Mouse (Mus musculus): ENCODE measurements at regions not wholly inside any gene's neighbourhood (a gene's known extent, or its start where the extent isn't known, plus 50 kb on each side); places are given as distances from the start of the nearest gene placed in this dataset.

DNA sequence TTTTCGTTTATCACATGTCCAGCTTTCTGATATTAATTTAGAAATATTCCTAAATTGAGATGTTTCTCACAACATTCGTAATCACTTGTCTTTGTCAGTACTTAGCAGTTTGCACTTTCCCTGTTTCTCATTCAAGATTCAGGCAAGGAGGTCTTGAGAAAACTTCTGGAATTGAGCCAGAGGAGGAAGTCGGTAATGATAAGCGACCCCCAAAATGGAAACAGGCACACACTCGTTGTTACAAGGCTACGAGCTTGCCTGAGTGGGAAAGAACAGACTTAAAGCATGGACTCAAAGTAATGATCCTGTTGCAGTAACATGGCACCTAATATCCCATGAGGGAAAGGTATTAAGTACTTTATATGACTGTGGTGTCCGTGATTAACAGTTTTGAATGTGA, 76.1 kb upstream of the Zwint start:
- H3K9ac ChIP-seq (ENCODE audit: low read length): no peak overlapping the region
- no peaks in the 10 kb centered on the region for H3K4me1 ChIP-seq (ENCODE audit: control insufficient read depth, insufficient read depth, low read length)
- H3K4me3 ChIP-seq (ENCODE audit: low read depth, low read length): no peak overlapping the region
- 33% methylated on average over 7 of the region's 7 CpGs for WGBS
- H3K27ac ChIP-seq (replicated peaks; ENCODE audit: low read depth, low read length): no peak overlapping the region
- DNase-seq (ENCODE audit: low spot score) (peak; percentile 24), ATAC-seq (ENCODE audit: insufficient number of reproducible peaks, low FRiP score, low TSS enrichment, low read depth) (no peak)
- no peaks in the 10 kb centered on the region for H3K27me3 ChIP-seq (ENCODE audit: control insufficient read depth, insufficient read depth, low read length)
- no peak overlapping the region for H3K4me2 ChIP-seq (ENCODE audit: low read depth, severe bottlenecking)
- no peaks in the 10 kb centered on the region for H3K36me3 ChIP-seq (ENCODE audit: control insufficient read depth, insufficient read depth, low read length)
- no peaks in the 10 kb centered on the region for H3K9me3 ChIP-seq (ENCODE audit: control insufficient read depth, low read length)

DNA sequence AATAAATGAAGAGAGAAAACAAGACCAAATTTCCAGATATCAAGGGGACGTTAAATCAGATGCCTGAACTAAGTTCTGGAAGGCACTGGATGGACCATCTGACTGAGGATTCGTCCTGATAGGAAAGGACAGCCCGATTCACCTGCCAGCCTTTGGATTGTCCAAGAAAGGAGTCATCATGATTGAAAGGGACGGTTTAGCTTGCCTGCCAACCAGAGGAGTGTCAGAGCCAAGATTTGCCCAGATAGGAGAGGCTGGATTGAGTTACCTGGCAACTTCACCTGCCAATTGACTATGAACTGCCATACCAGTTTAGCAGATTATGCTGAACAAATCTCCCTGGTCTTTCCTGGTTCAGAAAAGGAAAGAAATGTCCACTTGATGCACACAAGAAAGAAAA, 73.3 kb upstream of the Zwint start:
- no peak overlapping the region for H3K4me3 ChIP-seq (ENCODE audit: low read depth, low read length)

DNA sequence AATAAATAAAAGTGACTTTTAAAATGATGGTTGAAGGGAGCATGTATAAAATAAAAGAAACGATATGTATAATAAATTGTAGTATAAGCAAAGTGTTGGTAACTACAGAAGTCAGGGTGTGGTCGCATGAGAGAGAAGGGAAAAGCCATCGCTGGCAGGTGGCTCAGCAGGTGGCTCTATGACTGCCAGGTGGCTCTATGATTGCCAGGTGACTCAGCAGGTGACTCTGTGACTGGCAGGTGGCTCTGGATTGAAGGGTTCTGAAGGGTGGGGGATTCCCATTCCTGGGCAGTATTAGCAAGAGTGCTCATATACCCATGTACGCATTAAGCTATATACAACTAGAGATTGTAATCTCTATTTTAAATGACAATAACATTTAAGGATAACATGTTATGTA, 66.1 kb upstream of the Zwint start:
- Histone ChIP-seq H3K9ac (ENCODE audit: low read length) (no peak overlapping the region), H3K27me3 (ENCODE audit: control insufficient read depth, insufficient read depth, low read length) (no peaks in the 10 kb centered on the region), H3K4me1 (ENCODE audit: control insufficient read depth, insufficient read depth, low read length) (no peaks in the 10 kb centered on the region), H3K9me3 (ENCODE audit: control insufficient read depth, low read length) (no peaks in the 10 kb centered on the region), H3K27ac (replicated peaks; ENCODE audit: low read depth, low read length) (no peak overlapping the region), H3K4me2 (ENCODE audit: low read depth, severe bottlenecking) (no peak overlapping the region), H3K36me3 (ENCODE audit: control insufficient read depth, insufficient read depth, low read length) (no peaks in the 10 kb centered on the region), H3K4me3 (ENCODE audit: low read depth, low read length) (no peak overlapping the region)
- DNase-seq (ENCODE audit: low spot score): no peak
- WGBS: 84% methylated on average over 4 of the region's 4 CpGs
- ATAC-seq (ENCODE audit: insufficient number of reproducible peaks, low FRiP score, low TSS enrichment, low read depth): no peak

More for the DNA sequence above, 73.3 kb upstream of the Zwint start:
- ATAC-seq (ENCODE audit: insufficient number of reproducible peaks, low FRiP score, low TSS enrichment, low read depth) (no peak), DNase-seq (ENCODE audit: low spot score) (no peak)
- Histone ChIP-seq H3K9ac (ENCODE audit: low read length) (no peak overlapping the region), H3K36me3 (ENCODE audit: control insufficient read depth, insufficient read depth, low read length) (no peaks in the 10 kb centered on the region), H3K4me2 (ENCODE audit: low read depth, severe bottlenecking) (no peak overlapping the region), H3K27ac (replicated peaks; ENCODE audit: low read depth, low read length) (no peak overlapping the region), H3K9me3 (ENCODE audit: control insufficient read depth, low read length) (no peaks in the 10 kb centered on the region), H3K27me3 (ENCODE audit: control insufficient read depth, insufficient read depth, low read length) (no peaks in the 10 kb centered on the region), H3K4me1 (ENCODE audit: control insufficient read depth, insufficient read depth, low read length) (no peaks in the 10 kb centered on the region)
- 89% methylated on average over 4 of the region's 4 CpGs for WGBS

DNA sequence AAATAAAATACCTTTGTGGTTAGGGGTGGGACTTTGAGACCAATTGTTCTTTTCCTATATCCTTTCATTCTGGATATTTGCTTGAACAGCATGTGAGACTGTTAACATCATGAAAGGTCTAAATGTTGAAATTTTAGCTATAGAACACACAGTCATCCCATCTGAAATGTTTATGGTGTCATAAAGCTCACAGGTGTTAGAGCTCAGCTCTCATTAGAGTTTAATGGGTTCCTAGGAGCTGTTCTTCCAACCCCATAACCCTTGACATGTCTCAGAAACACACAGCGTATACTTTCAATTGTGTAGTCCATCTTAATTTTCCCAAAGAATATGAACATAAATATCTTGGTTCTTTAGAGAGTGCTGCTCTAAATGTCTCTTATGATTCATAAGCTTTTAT, 61.6 kb upstream of the Zwint start:
- Histone ChIP-seq H3K4me2 (ENCODE audit: low read depth, severe bottlenecking) (no peak overlapping the region), H3K9me3 (ENCODE audit: control insufficient read depth, low read length) (no peaks in the 10 kb centered on the region), H3K9ac (ENCODE audit: low read length) (no peak overlapping the region), H3K27me3 (ENCODE audit: control insufficient read depth, insufficient read depth, low read length) (no peaks in the 10 kb centered on the region), H3K4me3 (ENCODE audit: low read depth, low read length) (no peak overlapping the region), H3K4me1 (ENCODE audit: control insufficient read depth, insufficient read depth, low read length) (no peaks in the 10 kb centered on the region), H3K36me3 (ENCODE audit: control insufficient read depth, insufficient read depth, low read length) (no peaks in the 10 kb centered on the region), H3K27ac (replicated peaks; ENCODE audit: low read depth, low read length) (no peak overlapping the region)
- WGBS: 46% methylated on average over 1 of the region's 1 CpGs
- ATAC-seq (ENCODE audit: insufficient number of reproducible peaks, low FRiP score, low TSS enrichment, low read depth): no peak
- no peak for DNase-seq (ENCODE audit: low spot score)
